Mouse (Mus musculus): ENCODE results near the gene Daxx.
A peak's percentile ranks its signal among the peaks of the same experiment; 100 is the strongest.

The Daxx gene

GRCm38 (mm10) chr17:33921361-33921760, 12.1 kb downstream of the Daxx start:
- DNase-seq = no peak

GRCm38 (mm10) chr17:33924577-33925283, 15.5 kb downstream of the Daxx start:
- DNase-seq = peak in 1 of 2 experiments; percentile 50

- no peak for DNase-seq
Observed at GRCm38 (mm10) chr17:33925406-33926116, 16.3 kb downstream of the Daxx start.

GRCm38 (mm10) chr17:33926207-33926932, 17.2 kb downstream of the Daxx start:
- no peak for DNase-seq

GRCm38 (mm10) chr17:33928251-33928947, 19.2 kb downstream of the Daxx start:
- no peak for DNase-seq

- DNase-seq = peak; percentile 87 to 94
Observed at GRCm38 (mm10) chr17:33929371-33930279, 20.4 kb downstream of the Daxx start, which contains the start of gene Rgl2. TSS of gene Rgl2 (plus strand) at chr17:33929543.

- DNase-seq = peak; percentile 57 to 63
Observed at GRCm38 (mm10) chr17:33930280-33931158, 21.3 kb downstream of the Daxx start.

GRCm38 (mm10) chr17:33931159-33931866, 22.1 kb downstream of the Daxx start:
- no peak for DNase-seq

- DNase-seq = no peak
Observed at GRCm38 (mm10) chr17:33931947-33932346, 22.7 kb downstream of the Daxx start.

GRCm38 (mm10) chr17:33932448-33932847, 23.2 kb downstream of the Daxx start:
- no peak for DNase-seq

- no peak for DNase-seq
Observed at GRCm38 (mm10) chr17:33932970-33933369, 23.8 kb downstream of the Daxx start.

GRCm38 (mm10) chr17:33935422-33936055, 26.3 kb downstream of the Daxx start:
- DNase-seq = no peak

- no peak for DNase-seq
Observed at GRCm38 (mm10) chr17:33936993-33937392, 27.8 kb downstream of the Daxx start.

- DNase-seq = no peak
Observed at GRCm38 (mm10) chr17:33938783-33939182, 29.6 kb downstream of the Daxx start.

GRCm38 (mm10) chr17:33940206-33940805, 31.1 kb downstream of the Daxx start, which contains the start of the genes Pfdn6 and Wdr46:
TSS of gene Pfdn6 (minus strand) at chr17:33940343.
TSS of gene Wdr46 (plus strand) at chr17:33940660.
- peak; percentile 67 to 88 for DNase-seq

- no peak for DNase-seq
Observed at GRCm38 (mm10) chr17:33940981-33941380, 31.8 kb downstream of the Daxx start.

GRCm38 (mm10) chr17:33941381-33941780, 32.2 kb downstream of the Daxx start:
- no peak for DNase-seq

- DNase-seq = no peak
Observed at GRCm38 (mm10) chr17:33943454-33943853, 34.2 kb downstream of the Daxx start.

Data from spleen, adult 18-20 months (tissue).